Mouse (Mus musculus) kidney, postnatal 0 days (tissue): ENCODE results near the gene 5330417C22Rik. TPM values are rescaled to one million over a fixed set of nuclear protein-coding genes. Genes with fewer than 3 reads are reported as not detected.

Source experiments
- ATAC-seq: fragments of 200-750 bp; cut with Nextera tagmentation; replicated peaks from 2 replicates; pipeline ENCODE4 v1.8.0; 2017; ENCODE audit warnings: low read depth, moderate number of reproducible peaks, moderate TSS enrichment, moderate library complexity; ENCODE audit not compliant: low FRiP score
- DNase-seq: peaks from one replicate; pipeline ENCODE4 v3.0.0-alpha.2; 2016; ENCODE audit warnings: low spot score
- H3K27ac ChIP-seq: fragments of 300-500 bp; sonication (generic); 2 replicates; pipeline ENCODE4 v1.5.1; 2014; ENCODE audit warnings: mild to moderate bottlenecking
- H3K27me3 ChIP-seq: fragments of 300-500 bp; sonication (generic); 2 replicates; pipeline ENCODE4 v1.6.1; 2014; ENCODE audit warnings: low read length, mixed read lengths; ENCODE audit not compliant: insufficient read depth
- H3K36me3 ChIP-seq: fragments of 300-500 bp; sonication (generic); 2 replicates; pipeline ENCODE4 v1.6.1; 2014; ENCODE audit warnings: low read length, mixed read lengths; ENCODE audit not compliant: insufficient read depth
- H3K4me1 ChIP-seq: fragments of 300-500 bp; sonication (generic); replicated peaks from 2 replicates; pipeline ENCODE4 v1.6.1; 2014; ENCODE audit warnings: antibody characterized with exemption, low read length, mixed read lengths; ENCODE audit not compliant: insufficient read depth
- H3K4me2 ChIP-seq: fragments of 300-500 bp; sonication (generic); 2 replicates; pipeline ENCODE4 v1.6.1; 2014; ENCODE audit warnings: mild to moderate bottlenecking, low read length, moderate library complexity, mixed read lengths
- H3K4me3 ChIP-seq: fragments of 300-500 bp; sonication (generic); replicated peaks from 2 replicates; pipeline ENCODE4 v1.5.1; 2014; ENCODE audit warnings: low read depth, low read length
- H3K9ac ChIP-seq: fragments of 300-500 bp; sonication (generic); 2 replicates; pipeline ENCODE4 v1.6.1; 2014; ENCODE audit warnings: low read depth, low read length
- H3K9me3 ChIP-seq: fragments of 300-500 bp; sonication (generic); replicated peaks from 2 replicates; pipeline ENCODE4 v1.6.1; 2016; ENCODE audit warnings: low read length, inconsistent platforms, mixed read lengths
- CTCF ChIP-seq: IDR thresholded peaks from 2 replicates; pipeline ENCODE4 v1.5.1; 2016; ENCODE audit warnings: antibody characterized with exemption, low read depth, mild to moderate bottlenecking, moderate library complexity
- WGBS: fragments of 180-500 bp; shearing (Covaris S2); extraction: QIAGEN DNeasy Blood & Tissue Kit; methylation state at CpG from one replicate; pipeline ENCODE4 v1.1.7; 2014; 5-methylcytosine and 5-hydroxymethylcytosine counted together
- polyA plus RNA-seq: library from polyadenylated mRNA; unstranded; fragments of >200 nt; fragmentation: Nextera tagmentation; extraction: Ambion mirVana; gene quantifications from 2 replicates; pipeline ENCODE4 v1.2.1, GENCODE M21; 2015

The 5330417C22Rik gene
- polyA plus RNA-seq, 1 experiment from 2014 or later: 1.7 TPM

- no peaks in the 10 kb centered on the region for H3K27me3 ChIP-seq
- ATAC-seq (no peak), DNase-seq (no peak)
- no peak overlapping the region for H3K27ac ChIP-seq
- no peak overlapping the region for H3K4me2 ChIP-seq
- no peaks in the 10 kb centered on the region for H3K9me3 ChIP-seq
- no peak for TF ChIP-seq CTCF
- 59% methylated on average over 15 of the region's 15 CpGs for WGBS
- peaks cover 5% of the 10 kb centered on the region for H3K4me1 ChIP-seq
- H3K36me3 ChIP-seq: no peaks in the 10 kb centered on the region
- H3K4me3 ChIP-seq: no peak overlapping the region
- H3K9ac ChIP-seq: no peak overlapping the region
These were observed 31.9 kb upstream of the 5330417C22Rik start for GRCm38 (mm10) chr3:108567990-108568877.

- Histone ChIP-seq H3K9me3 (no peaks in the 10 kb centered on the region), H3K36me3 (peaks cover 5% of the 10 kb centered on the region), H3K9ac (no peak overlapping the region), H3K4me1 (peaks cover 11% of the 10 kb centered on the region; the same call in 1 of the 2 replicates), H3K4me2 (peak overlapping the region; percentile 66), H3K27ac (peak overlapping the region; percentile 89), H3K27me3 (no peaks in the 10 kb centered on the region), H3K4me3 (peak overlapping the region; percentile 84)
- ATAC-seq (no peak), DNase-seq (peak; percentile 95)
- 6% methylated on average over 4 of the region's 4 CpGs for WGBS
- peak; percentile 90 for TF ChIP-seq CTCF
These were observed 27.0 kb upstream of the 5330417C22Rik start for GRCm38 (mm10) chr3:108563309-108563708.

- H3K27ac ChIP-seq: peak overlapping the region; percentile 89
- H3K36me3 ChIP-seq: peaks cover 10% of the 10 kb centered on the region
- peak; percentile 68 for ATAC-seq
- no peak overlapping the region for H3K9ac ChIP-seq
- peak overlapping the region; percentile 84 for H3K4me3 ChIP-seq
- no peaks in the 10 kb centered on the region for H3K9me3 ChIP-seq
- DNase-seq: peak; percentile 81
- peak overlapping the region; percentile 66 for H3K4me2 ChIP-seq
- peaks cover 11% of the 10 kb centered on the region; the same call in 1 of the 2 replicates for H3K4me1 ChIP-seq
- WGBS: 7% methylated on average over 15 of the region's 15 CpGs
- peak; percentile 44; the same call in 1 of the 2 replicates for TF ChIP-seq CTCF
- no peaks in the 10 kb centered on the region for H3K27me3 ChIP-seq
These were observed 26.5 kb upstream of the 5330417C22Rik start for GRCm38 (mm10) chr3:108562777-108563271.

GRCm38 (mm10) chr3:108562133-108562730 lies 25.9 kb upstream of the 5330417C22Rik start, which contains the start of gene Tmem167b:
Tmem167b (minus strand) TSS chr3:108562466.
- DNase-seq (peak; percentile 99), ATAC-seq (peak; percentile 99)
- no peaks in the 10 kb centered on the region for H3K9me3 ChIP-seq
- H3K4me1 ChIP-seq: peaks cover 11% of the 10 kb centered on the region; the same call in 1 of the 2 replicates
- H3K36me3 ChIP-seq: peaks cover 15% of the 10 kb centered on the region
- TF ChIP-seq CTCF: 0 out of 2 replicates have a peak, but pooled peaks have one; percentile 23
- peak within 1 kb of the TSS; percentile 89 for H3K27ac ChIP-seq
- WGBS: under 1% methylated on average over 45 of the region's 45 CpGs
- H3K27me3 ChIP-seq: no peaks in the 10 kb centered on the region
- peak within 1 kb of the TSS; percentile 71 for H3K4me2 ChIP-seq
- peak within 1 kb of the TSS; percentile 85 for H3K9ac ChIP-seq
- peak within 1 kb of the TSS; percentile 84 for H3K4me3 ChIP-seq

GRCm38 (mm10) chr3:108557888-108558287 lies 21.6 kb upstream of the 5330417C22Rik start:
- no peak overlapping the region for H3K4me3 ChIP-seq
- H3K9me3 ChIP-seq: no peaks in the 10 kb centered on the region
- no peak overlapping the region for H3K27ac ChIP-seq
- WGBS: 91% methylated on average over 4 of the region's 4 CpGs
- no peak overlapping the region for H3K9ac ChIP-seq
- H3K36me3 ChIP-seq: peaks cover 20% of the 10 kb centered on the region
- TF ChIP-seq CTCF: no peak
- no peak for ATAC-seq
- peaks cover 11% of the 10 kb centered on the region; the same call in 1 of the 2 replicates for H3K4me1 ChIP-seq
- H3K27me3 ChIP-seq: no peaks in the 10 kb centered on the region
- no peak overlapping the region for H3K4me2 ChIP-seq
- no peak for DNase-seq
